Mouse (Mus musculus): ENCODE data around the gene Rab21. TPM values are rescaled to one million over a fixed set of nuclear protein-coding genes. Genes with fewer than 3 reads are reported as not detected.

Rab21 gene
- polyA plus RNA-seq, 1 experiment from 2014 or later = 4.6 TPM

- H3K4me1 ChIP-seq = no peaks in the 10 kb centered on the region
- H3K4me3 ChIP-seq = no peak overlapping the region
- H3K9ac ChIP-seq = no peak overlapping the region
- no peak for ATAC-seq (ENCODE audit: insufficient number of reproducible peaks, low FRiP score, low TSS enrichment, low read depth)
- no peaks in the 10 kb centered on the region for H3K9me3 ChIP-seq
- WGBS = 63% methylated on average over 10 of the region's 10 CpGs
- H3K36me3 ChIP-seq = peaks cover 7% of the 10 kb centered on the region
- H3K27me3 ChIP-seq = no peaks in the 10 kb centered on the region
- H3K27ac ChIP-seq = no peak overlapping the region
- H3K4me2 ChIP-seq = no peak overlapping the region
Measured at GRCm38 (mm10) chr10:115349029-115349428, 33.6 kb upstream of the Rab21 start.

DNA sequence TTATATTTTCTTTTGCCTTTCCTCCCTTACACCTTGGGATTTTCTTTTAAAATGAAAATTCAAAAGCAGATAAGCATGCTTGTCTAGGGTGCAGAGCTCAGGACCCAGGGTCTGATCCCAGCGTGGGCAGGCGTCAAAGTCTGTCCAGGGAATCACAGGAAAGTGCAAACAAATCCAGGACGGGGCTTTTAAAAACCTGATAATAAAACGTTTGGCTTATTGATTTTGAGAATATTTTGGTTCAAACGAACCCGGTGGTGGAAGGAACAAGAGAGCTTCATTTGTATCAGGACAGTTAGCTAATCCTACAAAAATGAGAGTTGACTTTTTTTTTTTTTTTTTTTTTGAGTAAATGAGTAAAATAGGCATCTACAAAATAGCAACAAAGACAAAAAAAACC lies 32.7 kb upstream of the Rab21 start:
- no peak for ATAC-seq (ENCODE audit: insufficient number of reproducible peaks, low FRiP score, low TSS enrichment, low read depth)
- Histone ChIP-seq H3K4me2 (no peak overlapping the region), H3K27me3 (no peaks in the 10 kb centered on the region), H3K9ac (no peak overlapping the region), H3K4me1 (no peaks in the 10 kb centered on the region), H3K36me3 (peaks cover 9% of the 10 kb centered on the region), H3K27ac (no peak overlapping the region), H3K9me3 (no peaks in the 10 kb centered on the region), H3K4me3 (no peak overlapping the region)
- WGBS = 80% methylated on average over 6 of the region's 6 CpGs

DNA sequence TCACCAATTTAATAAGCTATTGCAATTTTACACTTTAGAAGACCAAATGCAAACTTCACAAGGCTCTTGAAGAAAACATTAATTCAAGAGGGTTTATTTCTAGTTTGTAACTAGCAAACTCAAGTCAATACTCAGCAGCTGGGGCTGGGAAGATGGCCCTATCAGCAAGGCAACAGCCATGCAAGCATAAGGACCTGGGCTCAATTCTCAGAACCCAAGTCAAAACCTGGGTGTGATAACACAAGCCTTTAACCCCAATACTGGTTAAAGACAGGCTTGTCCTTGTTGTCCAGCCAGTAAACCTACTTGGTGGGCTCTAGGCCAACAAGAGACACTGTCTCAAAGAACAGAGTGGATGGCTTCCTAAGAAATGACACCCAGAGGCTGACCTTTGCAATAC lies 31.1 kb upstream of the Rab21 start:
- ATAC-seq (ENCODE audit: insufficient number of reproducible peaks, low FRiP score, low TSS enrichment, low read depth) = no peak

DNA sequence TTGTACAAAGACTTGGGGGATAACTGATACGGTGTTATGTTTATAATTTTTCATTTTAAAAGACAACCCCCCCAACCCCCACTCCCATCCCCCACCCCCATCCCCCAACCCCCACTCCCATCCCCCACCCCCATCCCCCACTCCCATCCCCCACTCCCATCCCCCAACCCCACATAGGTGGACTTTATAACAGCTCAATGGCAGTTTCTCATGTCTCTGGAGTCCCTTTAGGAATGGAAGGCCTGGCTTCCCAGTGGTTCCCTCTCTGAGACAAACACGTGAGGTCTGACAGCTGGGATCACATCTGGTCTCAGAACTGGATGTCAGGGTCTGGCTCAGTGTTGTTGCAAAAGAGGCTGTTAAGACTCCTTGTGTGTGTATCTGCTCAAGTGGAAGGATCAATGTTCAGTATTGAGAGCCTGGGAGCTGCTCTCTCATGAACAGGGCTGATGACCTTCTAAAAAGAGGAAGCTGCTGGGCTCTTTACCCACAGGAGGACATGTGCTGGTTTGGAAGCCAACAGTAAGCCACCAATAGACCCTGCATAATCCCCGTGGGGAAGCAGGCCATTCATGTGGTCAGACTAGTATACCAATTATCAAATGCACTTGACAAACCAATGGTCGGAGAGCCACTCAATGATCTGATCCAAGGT lies 27.5 kb upstream of the Rab21 start:
- 88% methylated on average over 4 of the region's 4 CpGs for WGBS
- no peaks in the 10 kb centered on the region for H3K27me3 ChIP-seq
- ATAC-seq (ENCODE audit: insufficient number of reproducible peaks, low FRiP score, low TSS enrichment, low read depth) = no peak
- no peaks in the 10 kb centered on the region for H3K9me3 ChIP-seq
- H3K36me3 ChIP-seq = peaks cover 31% of the 10 kb centered on the region
- no peaks in the 10 kb centered on the region for H3K4me1 ChIP-seq
- H3K9ac ChIP-seq = no peak overlapping the region
- H3K4me3 ChIP-seq = no peak overlapping the region
- H3K27ac ChIP-seq = no peak overlapping the region
- H3K4me2 ChIP-seq = no peak overlapping the region

More for the DNA sequence above, 31.1 kb upstream of the Rab21 start:
- Histone ChIP-seq H3K9ac (no peak overlapping the region), H3K27me3 (no peaks in the 10 kb centered on the region), H3K36me3 (peaks cover 20% of the 10 kb centered on the region), H3K27ac (no peak overlapping the region), H3K4me3 (no peak overlapping the region), H3K4me2 (no peak overlapping the region), H3K9me3 (no peaks in the 10 kb centered on the region), H3K4me1 (no peaks in the 10 kb centered on the region)

GRCm38 (mm10) chr10:115339820-115340328 lies 24.5 kb upstream of the Rab21 start:
- H3K27me3 ChIP-seq = no peaks in the 10 kb centered on the region

DNA sequence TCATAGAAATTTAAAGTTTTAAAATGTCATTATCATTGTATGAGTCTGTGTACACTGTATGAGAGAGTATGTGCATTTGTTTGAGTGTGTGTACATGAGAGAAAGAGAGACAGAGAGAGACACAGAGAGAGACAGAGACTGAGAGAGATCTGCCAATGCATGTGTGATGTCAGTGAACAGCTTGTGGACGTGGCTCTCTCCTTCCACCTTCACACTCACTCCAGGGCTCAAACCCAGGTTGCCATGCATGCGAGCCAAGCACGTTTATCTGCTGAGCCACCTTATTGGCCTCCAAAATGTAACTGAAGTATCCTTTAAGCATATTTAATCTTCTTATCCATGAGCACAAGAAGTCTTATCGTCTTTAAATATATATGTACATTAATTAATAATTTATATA lies 21.5 kb upstream of the Rab21 start:
- H3K4me2 ChIP-seq = no peak overlapping the region
- 85% methylated on average over 4 of the region's 4 CpGs for WGBS
- H3K4me3 ChIP-seq = no peak overlapping the region
- H3K27ac ChIP-seq = no peak overlapping the region
- H3K36me3 ChIP-seq = peaks cover 13% of the 10 kb centered on the region
- ATAC-seq (ENCODE audit: insufficient number of reproducible peaks, low FRiP score, low TSS enrichment, low read depth) = no peak
- peaks cover 2% of the 10 kb centered on the region; the same call in 1 of the 2 replicates for H3K4me1 ChIP-seq
- H3K9ac ChIP-seq = no peak overlapping the region
- no peaks in the 10 kb centered on the region for H3K27me3 ChIP-seq
- no peaks in the 10 kb centered on the region for H3K9me3 ChIP-seq

More at GRCm38 (mm10) chr10:115339820-115340328, 24.5 kb upstream of the Rab21 start:
- H3K27ac ChIP-seq = no peak overlapping the region
- H3K9me3 ChIP-seq = no peaks in the 10 kb centered on the region
- ATAC-seq (ENCODE audit: insufficient number of reproducible peaks, low FRiP score, low TSS enrichment, low read depth) = no peak
- H3K4me1 ChIP-seq = no peaks in the 10 kb centered on the region
- no peak overlapping the region for H3K4me2 ChIP-seq
- WGBS = 88% methylated on average over 7 of the region's 7 CpGs
- H3K4me3 ChIP-seq = no peak overlapping the region
- H3K36me3 ChIP-seq = peaks cover 24% of the 10 kb centered on the region
- H3K9ac ChIP-seq = no peak overlapping the region

GRCm38 (mm10) chr10:115333528-115333927 lies 18.1 kb upstream of the Rab21 start:
- Histone ChIP-seq H3K27ac (no peak overlapping the region), H3K4me2 (no peak overlapping the region), H3K36me3 (no peaks in the 10 kb centered on the region), H3K4me1 (peaks cover 3% of the 10 kb centered on the region; the same call in 1 of the 2 replicates), H3K9ac (no peak overlapping the region), H3K9me3 (no peaks in the 10 kb centered on the region), H3K4me3 (no peak overlapping the region), H3K27me3 (no peaks in the 10 kb centered on the region)
- 66% methylated on average over 9 of the region's 9 CpGs for WGBS
- no peak for ATAC-seq (ENCODE audit: insufficient number of reproducible peaks, low FRiP score, low TSS enrichment, low read depth)

- no peak overlapping the region for H3K4me3 ChIP-seq
- H3K9me3 ChIP-seq = no peaks in the 10 kb centered on the region
- 68% methylated on average over 4 of the region's 4 CpGs for WGBS
- H3K27me3 ChIP-seq = no peaks in the 10 kb centered on the region
- H3K4me2 ChIP-seq = no peak overlapping the region
- H3K27ac ChIP-seq = no peak overlapping the region
- peaks cover 7% of the 10 kb centered on the region; the same call in 1 of the 2 replicates for H3K4me1 ChIP-seq
- ATAC-seq (ENCODE audit: insufficient number of reproducible peaks, low FRiP score, low TSS enrichment, low read depth) = no peak
- no peaks in the 10 kb centered on the region for H3K36me3 ChIP-seq
- H3K9ac ChIP-seq = no peak overlapping the region
Measured at GRCm38 (mm10) chr10:115332997-115333396, 17.6 kb upstream of the Rab21 start.

DNA sequence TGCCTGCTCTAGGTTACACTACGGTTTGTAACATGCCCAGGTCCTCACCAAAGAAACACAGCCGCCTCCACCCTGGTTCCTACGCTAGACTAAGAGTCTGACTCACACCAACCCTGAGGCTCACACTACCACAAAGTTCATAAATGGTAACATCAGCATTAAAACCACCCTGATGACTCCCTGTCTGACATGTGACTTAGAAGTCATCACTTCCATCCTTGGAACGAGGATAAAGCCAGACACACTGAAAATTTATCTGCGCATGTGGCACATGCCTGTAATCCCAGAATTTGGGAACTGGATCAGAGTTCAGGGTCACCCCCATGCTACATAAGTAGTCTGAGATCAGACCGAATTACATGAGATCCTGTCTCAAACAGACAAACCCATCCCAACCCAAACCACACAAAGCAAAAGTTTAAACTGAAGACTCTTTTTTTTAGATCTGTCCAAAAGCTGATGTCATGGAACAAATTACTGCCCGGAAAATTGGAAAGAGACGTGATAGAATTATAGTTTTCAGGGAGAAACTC lies 17.1 kb upstream of the Rab21 start:
- peaks cover 7% of the 10 kb centered on the region; the same call in 1 of the 2 replicates for H3K4me1 ChIP-seq
- H3K4me3 ChIP-seq = no peak overlapping the region
- H3K27ac ChIP-seq = no peak overlapping the region
- no peaks in the 10 kb centered on the region for H3K36me3 ChIP-seq
- H3K9ac ChIP-seq = no peak overlapping the region
- no peaks in the 10 kb centered on the region for H3K27me3 ChIP-seq
- H3K9me3 ChIP-seq = no peaks in the 10 kb centered on the region
- no peak overlapping the region for H3K4me2 ChIP-seq
- WGBS = 66% methylated on average over 8 of the region's 8 CpGs
- ATAC-seq (ENCODE audit: insufficient number of reproducible peaks, low FRiP score, low TSS enrichment, low read depth) = no peak

DNA sequence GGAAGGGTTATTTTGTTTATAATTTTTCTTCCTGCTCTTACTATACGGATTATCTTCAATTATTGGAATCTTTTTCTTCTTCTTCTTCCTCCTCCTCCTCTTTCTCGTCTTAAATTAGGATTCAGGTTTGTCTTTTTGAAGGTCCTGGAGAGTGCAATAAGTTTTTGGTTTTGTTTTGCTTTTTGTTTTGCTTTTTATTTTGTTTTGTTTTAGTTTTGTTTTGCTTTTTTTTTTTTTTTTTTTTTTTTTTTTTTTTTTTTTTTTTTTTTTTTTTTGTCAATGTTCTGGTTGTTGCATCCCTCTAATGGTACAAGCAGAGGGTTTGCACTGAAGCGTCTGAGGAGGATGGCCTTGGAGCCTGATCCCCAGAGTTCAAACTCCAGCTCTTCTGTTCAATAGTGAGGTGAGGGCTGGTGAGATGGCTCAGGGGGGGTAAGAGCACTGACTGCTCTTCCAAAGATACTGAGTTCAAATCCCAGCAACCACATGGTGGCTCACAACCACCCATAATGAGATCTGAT lies 13.7 kb upstream of the Rab21 start:
- peaks cover 7% of the 10 kb centered on the region; the same call in 1 of the 2 replicates for H3K4me1 ChIP-seq
- no peak overlapping the region for H3K9ac ChIP-seq
- no peaks in the 10 kb centered on the region for H3K9me3 ChIP-seq
- 89% methylated on average over 3 of the region's 3 CpGs for WGBS
- no peak overlapping the region for H3K4me2 ChIP-seq
- H3K4me3 ChIP-seq = no peak overlapping the region
- no peak for ATAC-seq (ENCODE audit: insufficient number of reproducible peaks, low FRiP score, low TSS enrichment, low read depth)
- no peaks in the 10 kb centered on the region for H3K27me3 ChIP-seq
- no peaks in the 10 kb centered on the region for H3K36me3 ChIP-seq
- H3K27ac ChIP-seq = no peak overlapping the region

DNA sequence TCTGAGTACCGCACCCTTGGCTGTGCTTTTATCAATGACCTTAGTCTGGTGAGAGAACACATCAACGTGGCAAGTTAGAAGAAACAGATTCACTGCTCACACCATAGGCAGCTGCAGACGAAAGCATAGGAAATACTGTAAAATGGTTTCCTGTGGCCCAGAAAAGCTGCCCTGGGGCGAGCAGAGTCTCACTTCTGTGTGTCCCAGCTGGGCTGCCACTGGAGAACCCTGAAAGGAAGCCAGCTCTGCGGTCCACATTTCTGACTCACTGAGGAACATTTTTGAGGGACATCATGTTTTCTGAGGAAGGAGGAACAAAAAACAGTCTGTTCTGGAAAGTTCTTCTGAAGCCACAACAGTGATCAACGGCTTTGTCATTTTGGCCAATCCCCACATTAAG lies 13.1 kb upstream of the Rab21 start:
- no peak for ATAC-seq (ENCODE audit: insufficient number of reproducible peaks, low FRiP score, low TSS enrichment, low read depth)
- Histone ChIP-seq H3K4me2 (no peak overlapping the region), H3K27me3 (no peaks in the 10 kb centered on the region), H3K27ac (no peak overlapping the region), H3K9me3 (no peaks in the 10 kb centered on the region), H3K36me3 (no peaks in the 10 kb centered on the region), H3K4me3 (no peak overlapping the region), H3K4me1 (peaks cover 7% of the 10 kb centered on the region; the same call in 1 of the 2 replicates), H3K9ac (no peak overlapping the region)
- 49% methylated on average over 6 of the region's 6 CpGs for WGBS

DNA sequence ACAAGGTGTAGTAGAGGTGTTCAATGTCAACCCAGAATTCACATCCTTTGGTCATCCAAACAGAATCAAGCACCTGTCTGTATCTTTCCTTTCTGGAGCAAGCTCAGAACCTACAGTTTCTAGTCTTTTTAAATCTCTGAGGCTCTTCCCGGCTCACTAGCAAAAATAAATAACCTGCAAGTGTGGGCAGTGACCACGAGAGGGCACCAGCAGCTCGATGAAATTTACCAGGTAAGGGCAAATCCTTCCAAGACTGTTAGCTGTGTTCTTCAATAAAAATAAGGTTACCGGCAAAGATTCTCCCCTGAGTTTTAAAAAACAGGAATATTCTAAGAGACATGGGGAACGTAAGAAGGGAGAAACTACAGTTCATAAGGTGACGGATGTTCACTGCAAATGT lies 7.9 kb upstream of the Rab21 start:
- Histone ChIP-seq H3K36me3 (no peaks in the 10 kb centered on the region), H3K9ac (no peak overlapping the region), H3K4me1 (0 out of 2 replicates have a peak, but pooled peaks cover 2% of the 10 kb centered on the region), H3K4me3 (no peak overlapping the region), H3K27me3 (no peaks in the 10 kb centered on the region), H3K4me2 (no peak overlapping the region), H3K27ac (no peak overlapping the region), H3K9me3 (no peaks in the 10 kb centered on the region)
- WGBS = 8% methylated on average over 6 of the region's 6 CpGs
- no peak for ATAC-seq (ENCODE audit: insufficient number of reproducible peaks, low FRiP score, low TSS enrichment, low read depth)
